Mouse (Mus musculus) spleen, adult 18-20 months (tissue): Measurements from ENCODE around the gene Lrrc27.
A peak's percentile ranks its signal among the peaks of the same experiment; 100 is the strongest.

Experiments used
- DNase-seq, 2 experiments: peaks; one replicate each; pipeline ENCODE4 v3.0.0; 2022; ENCODE audit warnings: mixed read lengths in 2 of 2

Gene Lrrc27

DNA sequence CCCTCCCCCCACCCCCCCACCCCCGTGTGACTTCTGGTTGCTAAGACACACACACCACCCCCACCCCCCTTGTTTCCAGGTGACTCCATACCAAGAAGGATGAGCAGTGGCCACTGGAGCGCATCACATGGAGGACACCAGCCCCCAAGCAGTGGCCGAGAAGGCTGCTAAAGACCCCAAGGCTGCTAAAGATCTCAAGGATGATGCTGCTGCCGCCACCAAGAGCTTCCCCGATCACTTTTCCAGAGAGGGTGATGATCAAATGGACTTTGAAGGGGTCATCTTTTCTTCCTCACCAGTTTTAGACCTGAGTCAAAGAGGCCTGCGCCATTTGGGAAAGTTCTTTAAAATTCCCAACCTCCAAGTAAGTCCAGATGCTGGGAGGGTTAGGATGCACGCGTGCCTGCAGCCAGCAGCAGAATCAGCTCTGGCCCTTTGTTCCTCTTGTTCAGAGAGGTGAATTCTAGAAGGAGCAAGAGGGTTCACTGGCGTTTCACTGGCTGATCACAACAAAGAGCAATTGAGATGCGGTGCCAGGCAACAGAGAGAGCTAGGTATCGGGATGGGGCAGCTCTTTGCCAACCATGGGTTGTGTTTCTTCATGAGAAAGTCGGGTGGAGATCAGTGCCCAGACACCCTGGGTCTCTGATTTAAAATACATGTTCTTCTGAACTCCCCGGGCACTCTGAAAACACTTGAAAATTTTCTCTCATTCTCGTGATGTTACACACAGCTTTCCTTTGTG is 2.0 kb downstream of the Lrrc27 start:
- DNase-seq, result no peak

DNA sequence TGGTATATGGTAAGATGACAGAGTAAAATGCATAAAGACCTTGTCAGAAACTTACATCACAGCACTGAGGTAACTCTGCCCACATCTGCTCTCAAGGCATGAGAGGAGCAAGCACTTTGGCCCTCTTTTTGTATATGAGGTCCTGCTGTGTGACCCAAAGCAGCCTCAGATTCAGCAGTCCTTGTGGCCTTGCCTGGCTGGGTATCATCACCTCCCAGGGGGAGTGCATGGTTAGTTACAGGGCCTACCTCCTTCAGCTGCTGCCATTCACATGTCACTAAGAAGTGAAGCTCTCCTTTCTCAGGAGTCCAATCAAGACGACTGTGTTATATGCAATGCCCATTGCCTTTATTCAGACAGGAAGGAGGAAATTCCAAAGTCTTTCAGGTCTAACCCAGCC is 2.7 kb downstream of the Lrrc27 start:
- no peak for DNase-seq

DNA sequence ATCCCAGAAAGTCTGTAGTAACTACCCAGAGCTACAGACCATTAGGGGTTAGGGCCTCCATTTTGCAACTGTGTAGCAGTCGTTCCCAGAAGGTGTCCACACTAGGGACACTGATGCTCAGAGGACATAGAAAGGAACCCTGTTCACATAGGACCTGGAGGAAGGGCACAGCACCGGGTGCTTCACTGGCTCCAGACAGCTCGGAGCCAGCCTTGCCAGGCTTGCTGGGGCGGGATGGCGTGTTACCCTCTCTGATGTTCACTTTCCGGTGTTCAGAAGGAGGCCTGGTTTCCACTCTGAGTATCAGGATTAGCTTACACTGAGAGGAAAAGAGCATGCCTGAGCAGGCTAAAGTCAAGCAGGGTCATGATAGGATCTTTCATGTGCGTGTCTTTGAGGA is 3.2 kb downstream of the Lrrc27 start:
- DNase-seq, result no peak

DNA sequence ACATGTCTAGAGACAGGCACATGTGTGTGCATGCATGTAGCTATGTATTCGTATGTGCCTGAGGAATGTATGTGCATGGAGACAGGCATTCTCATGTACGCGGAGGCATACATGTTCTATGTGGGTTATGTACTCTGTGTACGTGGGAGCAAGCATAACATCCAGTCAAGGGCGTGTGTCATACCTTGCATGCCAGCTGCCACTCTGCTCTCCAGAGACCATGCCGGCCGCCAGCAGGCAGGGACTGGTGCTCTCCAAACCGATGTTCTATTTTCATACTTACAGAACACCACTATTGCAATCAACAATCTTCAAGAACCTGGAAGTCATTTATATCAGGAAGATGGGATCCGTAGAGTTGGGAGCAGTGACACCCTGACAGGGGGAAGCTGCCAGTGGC is 3.7 kb downstream of the Lrrc27 start:
- no peak for DNase-seq

DNA sequence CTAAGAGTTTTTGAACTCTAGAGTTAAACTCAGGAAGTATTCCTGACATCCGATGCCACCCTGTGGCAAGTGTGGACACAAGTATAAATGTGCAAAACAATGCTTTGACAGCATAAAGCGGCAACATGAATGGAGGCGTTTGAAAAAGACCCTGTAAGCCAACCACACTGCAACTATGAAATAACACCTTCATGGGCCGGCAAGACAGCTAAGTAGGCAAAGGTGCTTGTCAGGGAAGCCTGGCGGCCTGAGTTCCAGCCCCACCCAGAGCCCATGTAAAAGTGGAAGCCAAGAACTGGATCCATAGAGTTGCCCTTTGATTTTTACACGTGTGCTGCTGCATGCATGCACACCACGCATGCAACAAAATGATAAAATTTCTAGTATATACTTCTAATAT is 4.3 kb downstream of the Lrrc27 start:
- DNase-seq, result no peak

DNA sequence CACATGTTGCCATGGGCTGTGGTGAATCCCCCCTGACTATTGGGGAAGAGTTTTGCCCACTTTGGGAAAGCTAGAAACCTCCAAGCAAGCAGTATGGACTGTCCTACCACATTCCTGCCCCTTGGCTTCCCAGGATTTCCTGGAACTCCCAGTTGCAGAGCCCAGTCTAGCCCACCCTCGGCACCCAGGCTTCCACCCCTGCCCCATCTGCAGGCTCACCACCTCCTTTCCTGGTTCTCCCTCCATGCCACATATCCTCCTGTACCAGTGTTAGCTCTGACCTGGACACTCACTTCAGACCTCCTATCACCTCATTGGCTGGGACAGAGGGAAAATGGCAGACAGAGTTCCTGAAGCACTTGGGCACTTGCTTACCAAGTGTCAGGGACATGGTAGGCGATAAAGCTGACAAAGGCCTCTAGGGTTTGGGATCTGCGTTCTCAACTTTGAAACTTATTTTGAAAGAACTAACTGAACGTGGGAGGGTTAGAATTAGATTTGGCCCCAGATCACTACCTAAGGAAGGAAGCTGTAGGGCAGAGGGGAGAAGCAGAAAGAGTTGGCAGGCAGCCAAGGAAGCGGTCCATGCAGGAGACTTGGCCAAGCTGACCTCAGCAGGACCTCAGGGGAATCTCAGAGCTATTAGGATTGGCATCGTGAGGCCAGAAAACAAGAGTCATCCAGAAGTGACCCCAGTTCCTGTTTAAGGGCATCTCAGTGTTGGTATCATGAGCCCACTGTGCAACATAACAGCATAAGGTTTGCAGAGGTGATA is 6.0 kb downstream of the Lrrc27 start:
- no peak for DNase-seq

DNA sequence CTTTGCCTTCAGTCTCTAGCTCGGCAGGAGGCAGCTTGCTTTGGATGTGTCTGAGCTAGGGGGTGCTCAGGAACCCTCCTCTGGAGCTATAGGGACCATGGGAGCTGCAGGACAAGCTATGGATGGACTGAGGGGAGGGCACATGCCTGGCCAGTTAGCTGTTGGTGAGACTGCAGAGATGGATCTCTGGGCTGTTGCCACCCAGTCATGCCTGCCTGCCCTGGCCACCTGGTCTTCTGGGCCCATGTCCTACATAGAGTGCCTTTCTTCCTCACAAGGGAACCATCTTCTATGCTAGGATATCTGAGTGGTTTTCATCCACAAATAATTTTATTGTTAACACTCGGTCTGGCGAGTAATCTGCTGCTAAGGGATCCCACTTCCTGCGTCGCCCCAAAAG is 6.7 kb downstream of the Lrrc27 start:
- DNase-seq, result no peak

DNA sequence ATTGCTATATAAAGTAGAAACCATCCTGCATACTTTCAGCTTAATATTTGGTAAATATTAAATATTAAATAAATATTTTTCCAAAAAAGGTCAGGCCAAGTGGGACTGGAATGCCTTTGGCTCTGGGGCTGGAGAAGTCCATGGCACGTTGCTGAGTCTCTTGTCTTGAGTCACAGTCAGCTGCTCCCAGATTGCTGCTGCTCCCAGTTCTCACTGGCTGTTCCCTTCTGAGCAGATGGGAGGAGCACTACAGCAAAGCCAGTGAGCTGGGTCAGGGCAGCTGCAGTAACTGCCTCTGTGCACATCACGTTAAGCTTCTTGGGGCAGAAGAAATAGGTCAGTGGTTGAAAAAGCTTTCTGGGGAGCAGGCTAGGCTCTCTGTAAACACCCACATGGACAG is 7.5 kb downstream of the Lrrc27 start:
- no peak for DNase-seq

GRCm38 (mm10) chr7:139221072-139221471 is 8.3 kb downstream of the Lrrc27 start:
- DNase-seq, result no peak

- no peak for DNase-seq
Observed at GRCm38 (mm10) chr7:139221856-139222255, 9.1 kb downstream of the Lrrc27 start.

DNA sequence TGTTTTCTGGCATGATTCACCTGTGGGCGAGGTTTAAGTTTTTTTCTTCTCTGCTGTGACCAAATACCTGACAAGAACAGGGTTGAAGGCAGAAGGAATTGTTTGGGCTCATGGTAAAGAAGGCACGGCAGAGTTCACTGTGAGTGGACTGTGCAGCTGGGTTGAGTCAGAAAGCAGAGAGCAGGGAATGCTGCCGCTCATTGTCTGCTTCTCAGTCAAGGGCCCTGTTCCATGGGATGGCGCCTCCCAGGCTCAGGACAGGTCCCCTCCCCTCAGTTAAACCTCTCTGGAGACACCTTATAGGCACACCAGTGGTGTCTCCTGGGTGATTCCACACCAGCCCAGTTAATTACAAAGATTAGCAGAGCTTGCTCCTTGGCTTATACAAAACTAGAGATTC is 9.6 kb downstream of the Lrrc27 start:
- no peak for DNase-seq

GRCm38 (mm10) chr7:139224070-139224469 is 11.3 kb downstream of the Lrrc27 start:
- DNase-seq, result no peak

DNA sequence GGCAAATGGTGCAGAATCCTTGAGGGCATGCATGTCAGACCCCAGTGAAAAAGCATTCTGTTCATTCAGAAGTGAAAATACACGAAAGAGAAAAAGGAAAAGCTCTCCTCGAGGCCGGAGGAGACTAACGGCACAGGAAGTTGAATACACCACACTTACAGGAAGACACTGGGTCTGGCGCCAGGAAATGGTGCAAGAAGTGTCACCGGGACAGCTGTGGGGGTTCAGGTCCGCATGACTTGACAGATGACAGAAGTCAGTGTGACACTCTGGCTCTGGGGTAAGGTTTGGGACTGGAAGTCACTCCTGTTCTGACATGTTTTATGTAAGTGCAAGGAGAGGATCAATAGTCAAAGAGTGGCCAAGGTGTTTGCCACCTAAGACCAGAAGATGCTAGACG is 11.9 kb downstream of the Lrrc27 start:
- no peak for DNase-seq

DNA sequence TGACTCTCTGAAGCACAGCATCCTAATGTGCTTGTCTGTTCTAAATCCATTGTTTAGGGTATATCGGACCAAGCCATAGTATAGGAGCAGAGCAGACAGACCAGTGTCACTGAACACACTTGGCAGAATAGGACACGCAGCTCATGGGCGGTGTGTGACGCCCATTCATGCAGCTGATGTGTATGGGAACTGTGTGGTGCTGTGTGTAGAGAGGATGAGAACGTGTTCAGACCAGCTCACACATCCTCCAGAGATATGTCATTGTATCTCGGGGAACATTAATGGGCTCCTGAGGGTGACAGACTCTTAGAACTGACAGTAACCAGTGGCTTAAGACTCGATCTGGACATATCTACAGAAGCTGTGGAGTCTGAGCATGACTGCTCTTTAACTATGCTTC is 13.6 kb downstream of the Lrrc27 start:
- no peak for DNase-seq

DNA sequence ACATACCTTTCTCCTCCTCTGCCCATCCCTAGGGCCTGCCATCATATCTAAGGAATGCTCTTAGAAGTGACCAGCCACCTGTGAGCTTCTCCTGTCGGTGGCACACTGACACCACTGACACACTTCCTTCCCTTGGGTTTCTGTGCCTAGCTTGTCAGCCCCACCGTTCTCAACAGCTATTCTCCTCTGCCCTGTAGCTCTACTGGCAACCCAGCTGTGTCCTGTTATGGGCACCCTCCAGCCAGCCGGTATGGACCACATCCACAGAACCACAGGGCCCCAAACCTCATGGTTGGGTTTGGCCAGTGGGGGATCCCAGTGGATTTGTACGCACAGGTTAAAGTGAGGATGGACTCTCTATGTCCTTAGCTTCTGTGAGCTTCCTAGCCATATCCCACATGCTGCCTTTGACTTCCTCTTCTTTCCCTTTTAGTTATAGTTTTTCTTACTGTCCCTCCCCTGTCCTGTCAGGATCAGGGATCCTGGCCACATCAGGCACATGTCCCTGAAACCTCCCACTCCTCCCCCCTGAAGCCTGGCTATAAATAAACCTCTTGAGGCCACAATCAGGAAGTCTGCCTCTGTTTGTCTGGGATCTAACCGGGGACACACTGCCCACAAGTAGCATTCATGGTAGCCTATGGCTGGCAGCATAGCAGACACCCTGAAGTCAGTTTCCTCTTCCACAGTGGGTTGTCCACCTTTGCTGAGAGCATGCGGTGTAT is 15.8 kb downstream of the Lrrc27 start:
- DNase-seq, result no peak

GRCm38 (mm10) chr7:139229837-139230236 is 17.0 kb downstream of the Lrrc27 start:
- no peak for DNase-seq

- DNase-seq, result no peak
Observed at GRCm38 (mm10) chr7:139230241-139230640, 17.5 kb downstream of the Lrrc27 start.

DNA sequence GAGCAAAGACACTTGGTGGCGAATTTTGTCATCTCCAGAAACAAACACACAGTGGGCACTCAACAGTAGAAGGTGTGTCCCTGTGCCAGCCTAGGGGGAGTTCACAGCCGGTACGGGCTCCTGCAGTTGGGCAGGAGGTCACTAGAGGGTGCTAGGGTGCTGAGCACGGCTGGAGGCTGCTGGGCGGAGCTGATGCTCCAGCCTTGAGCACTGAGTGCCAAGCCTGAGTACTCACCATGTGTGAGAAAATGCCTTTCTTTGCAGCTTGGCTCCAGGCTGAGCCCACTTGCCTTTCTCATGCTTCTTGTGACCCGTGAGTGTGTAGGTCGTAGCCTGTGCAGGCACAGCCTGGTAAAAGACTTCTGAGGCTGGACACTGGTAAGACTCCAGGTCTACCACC is 20.9 kb downstream of the Lrrc27 start:
- peak; percentile 68 to 87 for DNase-seq

DNA sequence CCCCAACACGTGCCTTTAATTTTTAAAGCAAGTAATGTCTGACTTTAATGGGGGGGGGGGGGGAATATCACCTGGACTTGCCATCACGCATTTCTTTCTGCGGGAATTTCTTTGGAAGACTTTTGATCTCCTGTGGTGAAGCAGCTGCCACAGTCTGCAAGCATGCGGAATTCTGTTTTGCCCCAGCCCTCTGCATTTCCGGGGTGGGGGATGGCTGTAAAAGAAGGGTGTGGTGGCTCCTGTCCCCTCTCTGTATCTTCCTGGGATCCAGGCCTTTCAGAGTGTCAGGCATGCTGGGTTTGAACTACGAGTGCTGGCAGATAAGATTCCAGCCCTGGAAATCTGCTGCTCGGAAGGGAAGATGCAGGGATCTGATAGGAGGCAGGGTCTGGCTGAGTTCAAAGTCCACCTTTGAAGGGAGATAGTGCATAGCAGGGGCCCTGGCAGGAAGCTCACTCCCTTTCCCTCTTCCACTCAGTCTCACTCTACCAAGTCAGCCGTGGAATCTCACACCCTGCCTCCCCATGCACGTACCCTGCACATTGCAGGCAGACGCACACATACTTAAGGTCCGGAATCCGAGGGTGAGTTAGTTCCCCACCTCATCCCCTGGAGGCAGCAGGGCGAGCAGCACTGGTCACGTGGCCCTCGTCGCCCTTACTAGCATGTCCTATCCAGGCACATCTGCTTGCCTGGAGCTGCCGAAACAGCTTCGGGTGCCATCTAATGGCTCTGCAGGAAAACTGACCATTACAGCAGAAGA is 21.8 kb downstream of the Lrrc27 start:
- no peak for DNase-seq

DNA sequence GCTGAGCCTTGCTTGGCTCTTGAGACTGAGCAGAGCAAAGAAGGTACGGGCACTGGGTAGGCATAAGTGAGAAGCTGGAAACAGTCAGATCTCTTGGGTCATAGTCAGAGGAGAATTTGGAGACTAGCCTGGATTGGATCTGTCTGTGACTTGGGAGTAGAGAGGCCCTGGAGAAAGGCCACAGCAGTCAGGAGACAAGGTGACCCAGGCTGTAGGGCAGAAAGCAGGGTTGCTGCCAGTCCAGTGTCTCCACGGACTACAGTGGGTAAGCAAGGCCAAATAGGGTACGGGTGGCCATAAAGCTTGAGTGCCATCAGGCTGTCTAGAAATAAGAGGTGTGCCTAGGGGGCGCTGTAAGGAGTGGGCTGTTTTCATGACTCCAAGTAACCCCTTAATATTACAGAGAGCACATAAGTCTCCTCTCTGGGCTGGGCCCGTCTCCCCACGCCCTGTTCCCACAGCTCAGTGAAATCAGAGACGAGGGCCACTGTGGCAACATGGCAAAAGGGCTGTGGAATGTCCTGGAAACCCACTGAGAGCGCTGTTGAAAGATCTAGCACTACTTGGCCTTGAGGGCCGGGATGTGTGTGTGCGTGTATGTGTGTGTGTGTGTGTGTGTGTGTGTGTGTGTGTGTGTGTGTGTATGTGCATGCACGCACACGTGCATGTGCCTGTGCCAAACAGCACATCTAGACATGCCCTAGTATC is 23.0 kb downstream of the Lrrc27 start:
- no peak for DNase-seq

GRCm38 (mm10) chr7:139239432-139239831 is 26.6 kb downstream of the Lrrc27 start:
- no peak for DNase-seq

DNA sequence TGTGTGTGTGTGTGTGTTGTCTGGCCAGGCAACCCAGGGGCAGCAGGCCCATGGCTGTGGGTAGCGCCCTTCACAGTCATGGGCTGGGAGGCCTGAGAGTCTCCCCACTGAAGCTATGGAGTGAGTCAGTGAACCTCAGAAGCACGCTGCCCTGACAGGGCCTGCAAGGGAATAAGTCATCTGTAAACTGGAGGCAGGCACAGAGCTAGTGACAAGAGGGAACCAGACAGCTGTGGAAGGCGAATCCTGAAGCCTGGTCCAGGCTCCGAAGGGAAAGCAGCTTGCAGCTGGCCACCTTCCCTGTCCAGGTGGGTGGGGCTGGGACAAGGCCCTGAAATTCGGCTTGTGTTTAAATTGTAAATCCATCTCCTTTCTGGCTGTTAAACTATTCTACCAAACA is 33.3 kb downstream of the Lrrc27 start:
- no peak for DNase-seq
